Mouse (Mus musculus) lung, adult 10 weeks (tissue): ENCODE measurements around the gene Mettl4. TPM values are rescaled to one million over a fixed set of nuclear protein-coding genes. Genes with fewer than 3 reads are reported as not detected.

ENCODE experiments used
- polyA plus RNA-seq: library from polyadenylated mRNA; stranded (reverse); fragments of 350-450 nt; fragmentation: Illumina TruSeq; extraction: RNeasy Lipid Tissue Mini Kit (QIAGEN cat#74804); gene quantifications from one replicate; pipeline ENCODE4 v1.2.3, GENCODE M21; 2014; ENCODE audit warnings: low read depth, low replicate concordance; ENCODE audit not compliant: insufficient read depth

The Mettl4 gene
- 4.0 TPM for polyA plus RNA-seq

DNA sequence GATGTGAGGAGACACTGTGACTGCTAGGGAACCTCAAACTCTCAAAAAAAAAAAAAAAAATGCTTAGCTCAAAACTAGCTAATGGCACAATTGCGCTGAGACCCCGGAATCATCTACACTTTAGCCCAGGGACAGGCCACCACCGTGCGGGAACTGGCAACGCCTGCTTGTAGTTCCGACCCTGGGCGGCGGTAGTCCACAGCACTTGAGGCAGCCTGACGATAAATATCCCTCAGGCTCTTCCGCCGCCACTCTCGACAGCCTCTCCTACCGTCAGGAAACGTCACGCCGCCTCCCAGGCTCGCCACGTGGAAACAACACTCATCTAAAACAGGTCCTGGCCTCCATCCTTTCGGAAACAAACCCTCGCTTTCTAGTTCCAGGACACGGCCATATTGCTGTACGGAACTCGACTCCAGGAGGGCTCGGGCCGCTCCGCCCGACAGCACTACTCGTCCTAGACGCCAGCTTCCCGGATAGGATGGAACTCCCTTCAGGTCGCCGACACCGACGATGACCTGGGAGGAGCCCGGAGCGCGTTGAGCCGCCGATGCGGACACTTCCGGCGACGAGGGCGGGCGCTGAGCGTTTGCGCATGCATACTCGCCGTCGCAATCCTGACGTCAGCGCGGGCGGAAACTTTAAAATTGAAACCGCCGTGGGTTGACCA lies at the start of gene Mettl4:
Gene Mettl4 (minus strand): TSS at position 554 of the 670 bp plus-strand sequence.

